Mouse (Mus musculus) stomach, embryonic 16.5 days (tissue): ENCODE measurements around the gene Olfr155. TPM values are rescaled to one million over a fixed set of nuclear protein-coding genes. Genes with fewer than 3 reads are reported as not detected.

ENCODE experiments used
- polyA plus RNA-seq: library from polyadenylated mRNA; unstranded; fragments of >200 nt; fragmentation: Nextera tagmentation; extraction: Ambion mirVana; gene quantifications from 2 replicates; pipeline ENCODE4 v1.2.1, GENCODE M21; 2015

The Olfr155 gene
- polyA plus RNA-seq, 1 experiment from 2014 or later, result not detected

Other genes with a start within 250 kb of the Olfr155 start
- gene Npr2, start 219.6 kb upstream of the Olfr155 start, polyA plus RNA-seq, result 8.9 and 9.6 TPM in 2 replicates
- gene Spag8, start 198.0 kb upstream of the Olfr155 start, polyA plus RNA-seq, result 1.3 TPM in 2 replicates
- 97.0 and 101 TPM in 2 replicates for gene Hint2, start 195.1 kb upstream of the Olfr155 start, polyA plus RNA-seq
- 3.0 and 3.5 TPM in 2 replicates for gene Tmem8b, start 182.6 kb upstream of the Olfr155 start, polyA plus RNA-seq
- gene Fam221b, start 182.4 kb upstream of the Olfr155 start, polyA plus RNA-seq, result 2.6 and 3.2 TPM in 2 replicates
- gene Olfr70, start 150.8 kb upstream of the Olfr155 start, polyA plus RNA-seq, result not detected in 2 replicates
- gene Olfr71, start 141.3 kb upstream of the Olfr155 start, polyA plus RNA-seq, result not detected in 2 replicates
- 1.6 and 2.2 TPM in 2 replicates for gene Hrct1, start 124.4 kb upstream of the Olfr155 start, polyA plus RNA-seq
- gene Spaar, start 121.5 kb upstream of the Olfr155 start, polyA plus RNA-seq, result 0.05 and 0.06 TPM in 2 replicates
- not detected in 2 replicates for gene Olfr159, start 80.6 kb upstream of the Olfr155 start, polyA plus RNA-seq
- not detected in 2 replicates for gene Olfr156, start 27.7 kb upstream of the Olfr155 start, polyA plus RNA-seq
- not detected in 2 replicates for gene Olfr157, start 11.4 kb upstream of the Olfr155 start, polyA plus RNA-seq
- 23.8 and 25.4 TPM in 2 replicates for gene Reck, start 24.0 kb downstream of the Olfr155 start, polyA plus RNA-seq
- gene Glipr2, start 105.8 kb downstream of the Olfr155 start, polyA plus RNA-seq, result 105 and 120 TPM in 2 replicates
- gene Ccin, start 131.9 kb downstream of the Olfr155 start, polyA plus RNA-seq, result not detected in 2 replicates
- gene Clta, start 152.9 kb downstream of the Olfr155 start, polyA plus RNA-seq, result 183 and 186 TPM in 2 replicates
- gene Gne, start 232.6 kb downstream of the Olfr155 start, polyA plus RNA-seq, result 30.0 and 33.1 TPM in 2 replicates